Mouse (Mus musculus) stomach, postnatal 0 days (tissue): Measurements from ENCODE around the gene Scn3b.

Experiments used
- CTCF ChIP-seq: IDR thresholded peaks from 2 replicates; pipeline ENCODE4 v1.5.1; 2016; ENCODE audit warnings: antibody characterized with exemption, low read depth, mild to moderate bottlenecking, moderate library complexity
- EP300 ChIP-seq: optimal IDR thresholded peaks from 2 replicates; pipeline ENCODE3; 2016; ENCODE audit warnings: antibody characterized with exemption

DNA sequence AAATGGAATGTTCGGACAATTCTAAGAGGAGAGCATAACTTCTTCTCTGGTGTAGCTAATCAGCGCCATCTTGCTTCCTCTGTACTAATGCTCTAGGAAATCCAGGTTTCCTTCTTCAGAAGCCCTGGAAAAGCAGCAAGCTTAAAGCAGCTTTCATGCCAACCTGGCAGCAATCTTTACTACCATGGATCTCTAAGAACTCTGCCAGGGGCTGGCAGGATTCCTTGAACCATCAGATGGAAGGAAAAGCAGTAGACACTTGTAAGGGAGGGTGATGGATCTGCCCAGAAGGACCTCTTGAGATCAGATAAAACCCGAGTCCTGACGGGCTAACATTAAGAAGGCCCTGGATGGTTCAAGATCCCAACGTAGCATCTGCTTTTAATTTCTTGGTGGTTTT lies 27.2 kb downstream of the Scn3b start:
- no peak for TF ChIP-seq EP300
- TF ChIP-seq CTCF, result no peak
